Mouse (Mus musculus): ENCODE results near the gene Ccdc184.

Gene Ccdc184

GRCm38 (mm10) chr15:98166963-98167644 lies at the start of gene Ccdc184:
Gene Ccdc184 (plus strand): TSS chr15:98167158.
- DNase-seq, result no peak

- DNase-seq, result no peak
Observed at GRCm38 (mm10) chr15:98119363-98119762, 47.6 kb upstream of the Ccdc184 start.

- DNase-seq, result no peak
Observed at GRCm38 (mm10) chr15:98120831-98121230, 46.1 kb upstream of the Ccdc184 start.

GRCm38 (mm10) chr15:98131001-98131400 lies 36.0 kb upstream of the Ccdc184 start:
- DNase-seq, result no peak

- no peak for DNase-seq
Observed at GRCm38 (mm10) chr15:98131451-98131850, 35.5 kb upstream of the Ccdc184 start.

- peak in 1 of 2 experiments; percentile 3 for DNase-seq
Observed at GRCm38 (mm10) chr15:98131942-98132655, 34.9 kb upstream of the Ccdc184 start.

- no peak for DNase-seq
Observed at GRCm38 (mm10) chr15:98133471-98133870, 33.5 kb upstream of the Ccdc184 start.

- DNase-seq, result no peak
Observed at GRCm38 (mm10) chr15:98134034-98134433, 32.9 kb upstream of the Ccdc184 start.

- DNase-seq, result no peak
Observed at GRCm38 (mm10) chr15:98134666-98135065, 32.3 kb upstream of the Ccdc184 start.

GRCm38 (mm10) chr15:98135671-98136070 lies 31.3 kb upstream of the Ccdc184 start:
- DNase-seq, result no peak

- no peak for DNase-seq
Observed at GRCm38 (mm10) chr15:98136871-98137270, 30.1 kb upstream of the Ccdc184 start.

- DNase-seq, result no peak
Observed at GRCm38 (mm10) chr15:98139763-98140162, 27.2 kb upstream of the Ccdc184 start.

- DNase-seq, result no peak
Observed at GRCm38 (mm10) chr15:98140809-98141208, 26.1 kb upstream of the Ccdc184 start.

- no peak for DNase-seq
Observed at GRCm38 (mm10) chr15:98142515-98142914, 24.4 kb upstream of the Ccdc184 start.

- no peak for DNase-seq
Observed at GRCm38 (mm10) chr15:98144861-98145507, 22.0 kb upstream of the Ccdc184 start.

GRCm38 (mm10) chr15:98145559-98146181 lies 21.3 kb upstream of the Ccdc184 start:
- DNase-seq, result peak; percentile 92 to 95

- DNase-seq, result no peak
Observed at GRCm38 (mm10) chr15:98148356-98148755, 18.6 kb upstream of the Ccdc184 start.

- DNase-seq, result peak in 1 of 2 experiments; percentile 7
Observed at GRCm38 (mm10) chr15:98149166-98149602, 17.8 kb upstream of the Ccdc184 start.

- DNase-seq, result peak in 1 of 2 experiments; percentile 13
Observed at GRCm38 (mm10) chr15:98152916-98153315, 14.0 kb upstream of the Ccdc184 start.

- DNase-seq, result no peak
Observed at GRCm38 (mm10) chr15:98153625-98154024, 13.3 kb upstream of the Ccdc184 start.

GRCm38 (mm10) chr15:98154146-98154545 lies 12.8 kb upstream of the Ccdc184 start:
- DNase-seq, result no peak

GRCm38 (mm10) chr15:98154631-98155030 lies 12.3 kb upstream of the Ccdc184 start:
- DNase-seq, result no peak

- no peak for DNase-seq
Observed at GRCm38 (mm10) chr15:98155272-98155671, 11.7 kb upstream of the Ccdc184 start.
